20 mouse cellular contexts compared by ENCODE assay signal in genomic region chr16:84039946-84040345, GRCm38 (mm10).
DNase-seq lines count a peak whose midpoint lies in the region; ATAC-seq lines count a peak whose summit lies in the region.
"Had no signal": no experiment of that assay in that cellular context is flagged by ENCODE, and none has a peak within 500 bp of the region (broad histone marks: within the 10 kb centered on the region; RNA-seq: fewer than 3 reads in every experiment).

No protein-coding gene starts in this region.

- no peaks in the 10 kb centered on the region for H3K9me3 ChIP-seq in hindbrain, embryonic 15.5 days
- no peaks in the 10 kb centered on the region for H3K9me3 ChIP-seq in hindbrain, embryonic 12.5 days (replicated peaks)
- no peaks in the 10 kb centered on the region for H3K9me3 ChIP-seq in midbrain, embryonic 14.5 days (ENCODE audit: control insufficient read depth, low read length)
- no peaks in the 10 kb centered on the region for H3K9me3 ChIP-seq in midbrain, embryonic 11.5 days (ENCODE audit: control insufficient read depth, low read length)
- H3K9me3 ChIP-seq: embryonic facial prominence, embryonic 13.5 days; kidney, embryonic 15.5 days; limb, embryonic 10.5 days; liver, embryonic 13.5 days; lung, embryonic 15.5 days; midbrain, embryonic 12.5 days; stomach, embryonic 15.5 days had no signal

- 58% methylated on average over 2 of the region's 2 CpGs for WGBS in hindbrain, embryonic 15.5 days
- 85% methylated on average over 2 of the region's 2 CpGs for WGBS in hindbrain, embryonic 12.5 days
- 69% methylated on average over 2 of the region's 2 CpGs for WGBS in midbrain, embryonic 14.5 days
- WGBS in midbrain, embryonic 11.5 days = 82% methylated on average over 2 of the region's 2 CpGs

- H3K4me3 ChIP-seq in hindbrain, embryonic 15.5 days = no peak overlapping the region
- H3K4me3 ChIP-seq in hindbrain, embryonic 12.5 days = no peak overlapping the region
- no peak overlapping the region for H3K4me3 ChIP-seq in midbrain, embryonic 14.5 days (replicated peaks; ENCODE audit: low read depth, low read length)
- no peak overlapping the region for H3K4me3 ChIP-seq in midbrain, embryonic 11.5 days (ENCODE audit: low read depth, low read length)
- H3K4me3 ChIP-seq: embryonic facial prominence, embryonic 13.5 days; kidney, embryonic 15.5 days; limb, embryonic 10.5 days; liver, embryonic 13.5 days; lung, embryonic 15.5 days; midbrain, embryonic 12.5 days; stomach, embryonic 15.5 days had no signal

- no peak overlapping the region for H3K9ac ChIP-seq in hindbrain, embryonic 15.5 days
- no peak overlapping the region for H3K9ac ChIP-seq in hindbrain, embryonic 12.5 days
- H3K9ac ChIP-seq in midbrain, embryonic 14.5 days (replicated peaks; ENCODE audit: low read length) = no peak overlapping the region
- no peak overlapping the region for H3K9ac ChIP-seq in midbrain, embryonic 11.5 days (ENCODE audit: low read length)
- H3K9ac ChIP-seq: embryonic facial prominence, embryonic 13.5 days; kidney, embryonic 15.5 days; liver, embryonic 13.5 days; lung, embryonic 15.5 days; midbrain, embryonic 12.5 days; stomach, embryonic 15.5 days had no signal

- H3K4me1 ChIP-seq in hindbrain, embryonic 15.5 days (replicated peaks) = no peaks in the 10 kb centered on the region
- H3K4me1 ChIP-seq in hindbrain, embryonic 12.5 days = no peaks in the 10 kb centered on the region
- no peaks in the 10 kb centered on the region for H3K4me1 ChIP-seq in midbrain, embryonic 14.5 days (ENCODE audit: control insufficient read depth, insufficient read depth, low read length)
- H3K4me1 ChIP-seq in midbrain, embryonic 11.5 days (ENCODE audit: control insufficient read depth, insufficient read depth, low read length) = no peaks in the 10 kb centered on the region
- H3K4me1 ChIP-seq: embryonic facial prominence, embryonic 13.5 days; kidney, embryonic 15.5 days; limb, embryonic 10.5 days; liver, embryonic 13.5 days; lung, embryonic 15.5 days; midbrain, embryonic 12.5 days; stomach, embryonic 15.5 days had no signal

- H3K27me3 ChIP-seq in hindbrain, embryonic 15.5 days = no peaks in the 10 kb centered on the region
- H3K27me3 ChIP-seq in hindbrain, embryonic 12.5 days = no peaks in the 10 kb centered on the region
- no peaks in the 10 kb centered on the region for H3K27me3 ChIP-seq in midbrain, embryonic 14.5 days (ENCODE audit: control insufficient read depth, insufficient read depth, low read length)
- no peaks in the 10 kb centered on the region for H3K27me3 ChIP-seq in midbrain, embryonic 11.5 days (ENCODE audit: control insufficient read depth, insufficient read depth, low read length)
- H3K27me3 ChIP-seq: embryonic facial prominence, embryonic 13.5 days; kidney, embryonic 15.5 days; liver, embryonic 13.5 days; lung, embryonic 15.5 days; midbrain, embryonic 12.5 days; stomach, embryonic 15.5 days had no signal

- ATAC-seq in hindbrain, embryonic 15.5 days (ENCODE audit: low FRiP score, low read depth) = peak; percentile 23; the same call in 1 of the 2 replicates
- no peak for ATAC-seq in hindbrain, embryonic 12.5 days (ENCODE audit: low FRiP score)
- ATAC-seq in midbrain, embryonic 14.5 days (ENCODE audit: low FRiP score, low TSS enrichment) = no peak
- ATAC-seq in midbrain, embryonic 11.5 days (ENCODE audit: low FRiP score) = no peak
- ATAC-seq: inflammation-experienced regulatory T-cells, adult 6 months had no signal

- H3K36me3 ChIP-seq in hindbrain, embryonic 15.5 days = no peaks in the 10 kb centered on the region
- no peaks in the 10 kb centered on the region for H3K36me3 ChIP-seq in hindbrain, embryonic 12.5 days
- no peaks in the 10 kb centered on the region for H3K36me3 ChIP-seq in midbrain, embryonic 14.5 days (ENCODE audit: control insufficient read depth, insufficient read depth, low read length)
- no peaks in the 10 kb centered on the region for H3K36me3 ChIP-seq in midbrain, embryonic 11.5 days (ENCODE audit: control insufficient read depth, insufficient read depth, low read length)
- H3K36me3 ChIP-seq: embryonic facial prominence, embryonic 13.5 days; kidney, embryonic 15.5 days; limb, embryonic 10.5 days; liver, embryonic 13.5 days; lung, embryonic 15.5 days; midbrain, embryonic 12.5 days; stomach, embryonic 15.5 days had no signal

- no peak overlapping the region for H3K27ac ChIP-seq in hindbrain, embryonic 15.5 days (replicated peaks)
- H3K27ac ChIP-seq in hindbrain, embryonic 12.5 days = no peak overlapping the region
- H3K27ac ChIP-seq in midbrain, embryonic 14.5 days (replicated peaks; ENCODE audit: low read depth, low read length) = no peak overlapping the region
- no peak overlapping the region for H3K27ac ChIP-seq in midbrain, embryonic 11.5 days (ENCODE audit: low read depth, low read length)
- H3K27ac ChIP-seq: embryonic facial prominence, embryonic 13.5 days; kidney, embryonic 15.5 days; limb, embryonic 10.5 days; liver, embryonic 13.5 days; lung, embryonic 15.5 days; macrophage; midbrain, embryonic 12.5 days; stomach, embryonic 15.5 days had no signal

- no peak overlapping the region for H3K4me2 ChIP-seq in hindbrain, embryonic 15.5 days
- no peak overlapping the region for H3K4me2 ChIP-seq in hindbrain, embryonic 12.5 days (replicated peaks)
- no peak overlapping the region for H3K4me2 ChIP-seq in midbrain, embryonic 14.5 days (ENCODE audit: low read length)
- H3K4me2 ChIP-seq in midbrain, embryonic 11.5 days = no peak overlapping the region
- H3K4me2 ChIP-seq: embryonic facial prominence, embryonic 13.5 days; heart, embryonic 11.5 days; kidney, embryonic 15.5 days; liver, embryonic 13.5 days; lung, embryonic 15.5 days; midbrain, embryonic 12.5 days; stomach, embryonic 15.5 days had no signal

- peak; percentile 28 for DNase-seq in midbrain, embryonic 14.5 days
- DNase-seq in midbrain, embryonic 11.5 days (ENCODE audit: low spot score, missing footprints) = no peak
- peak; percentile 35 for DNase-seq in adrenal gland, postnatal 25 days
- no peak for DNase-seq in gastrocnemius, adult 8-10 months (ENCODE audit: low spot score in 2 of 2)
- DNase-seq in urinary bladder, postnatal 25 days (ENCODE audit: low spot score) = no peak
- DNase-seq: gastrocnemius, postnatal 14 days; liver, embryonic 13.5 days; right cerebral cortex, adult 18-20 months; spleen, adult 18-20 months had no signal

Comparison
In these comparisons a context has a peak if more than half of its experiments do, and no peak if none do; other contexts are left out.
1. DNase-seq: peak in midbrain, embryonic 14.5 days (single experiment) and adrenal gland, postnatal 25 days (single experiment); none in midbrain, embryonic 11.5 days (single experiment), gastrocnemius, adult 8-10 months (0 of 2) and urinary bladder, postnatal 25 days (single experiment).